Comparison of ENCODE assay signal across 8 mouse cellular contexts in the genomic region with DNA sequence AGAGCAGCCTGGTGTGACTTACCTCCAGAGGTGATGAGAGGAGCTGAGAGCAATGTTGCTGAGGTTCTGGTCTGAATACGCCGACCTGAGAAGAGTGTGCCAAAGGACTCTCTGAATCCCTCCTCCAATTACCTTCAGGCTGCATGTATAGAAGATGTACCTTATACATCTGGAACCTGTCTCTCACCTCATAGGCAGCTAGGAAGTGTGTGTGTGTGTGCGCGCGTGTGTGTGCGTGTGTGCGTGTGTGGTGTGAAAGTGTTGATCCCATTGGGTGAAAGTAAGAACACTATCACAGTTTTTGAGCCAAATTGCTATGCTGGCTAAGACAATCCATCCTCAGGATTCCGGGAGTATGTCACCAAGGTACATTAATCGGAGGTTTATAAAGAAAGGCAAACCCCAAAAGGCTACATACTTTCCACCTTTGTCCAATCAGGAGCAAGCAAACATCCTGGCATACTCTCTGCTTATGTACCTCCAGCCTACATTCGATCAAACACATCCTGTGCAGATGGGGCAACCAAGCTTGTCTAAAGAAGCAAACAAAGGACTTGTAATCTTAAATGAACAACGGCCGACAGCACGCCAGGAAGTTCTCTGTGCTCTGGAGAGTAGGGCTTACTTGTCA. TPM values are rescaled to one million over a fixed set of nuclear protein-coding genes. Genes with fewer than 3 reads are reported as not detected.
DNase-seq lines count a peak whose midpoint lies in the region; ATAC-seq and TF ChIP-seq lines count a peak whose summit lies in the region.

TSS of gene Pecam1 (minus strand) at position 508 of the 631 bp plus-strand sequence.

- peak within 1 kb of the TSS; percentile 93 for H3K27ac ChIP-seq in bone marrow, adult 2 months (ENCODE audit: control insufficient read depth, insufficient read depth, low read depth, low read length, poor library complexity)
- no peak within 1 kb of the TSS; the same call in 1 of the 2 replicates for H3K27ac ChIP-seq in heart, adult 2 months
- H3K27ac ChIP-seq in midbrain, embryonic 11.5 days (ENCODE audit: low read depth, low read length) = no peak within 1 kb of the TSS

- H3K4me2 ChIP-seq in midbrain, embryonic 11.5 days = no peak within 1 kb of the TSS

- peaks cover 6% of the 10 kb centered on the region; the same call in 1 of the 2 replicates for H3K4me1 ChIP-seq in bone marrow, adult 2 months (ENCODE audit: control insufficient read depth, insufficient read depth, low read length)
- H3K4me1 ChIP-seq in heart, adult 2 months (ENCODE audit: control insufficient read depth, insufficient read depth, low read length) = no peaks in the 10 kb centered on the region
- no peaks in the 10 kb centered on the region for H3K4me1 ChIP-seq in midbrain, embryonic 11.5 days (ENCODE audit: control insufficient read depth, insufficient read depth, low read length)

- no peaks in the 10 kb centered on the region for H3K36me3 ChIP-seq in heart, adult 2 months (ENCODE audit: control insufficient read depth, insufficient read depth, low read length)
- no peaks in the 10 kb centered on the region for H3K36me3 ChIP-seq in midbrain, embryonic 11.5 days (ENCODE audit: control insufficient read depth, insufficient read depth, low read length)

- no peak within 1 kb of the TSS for H3K9ac ChIP-seq in heart, adult 2 months (ENCODE audit: low read depth, low read length)
- no peak within 1 kb of the TSS for H3K9ac ChIP-seq in midbrain, embryonic 11.5 days (ENCODE audit: low read length)

- no peaks in the 10 kb centered on the region for H3K27me3 ChIP-seq in heart, adult 2 months (ENCODE audit: control insufficient read depth, insufficient read depth, low read length)
- H3K27me3 ChIP-seq in midbrain, embryonic 11.5 days (ENCODE audit: control insufficient read depth, insufficient read depth, low read length) = no peaks in the 10 kb centered on the region

- 5% methylated on average over 13 of the region's 13 CpGs for WGBS in bone marrow, adult 2 months
- whole genome bisulfite sequencing in heart, adult 2 months = 63% methylated on average over 13 of the region's 13 CpGs
- 90% methylated on average over 13 of the region's 13 CpGs for WGBS in midbrain, embryonic 11.5 days

- no peaks in the 10 kb centered on the region for H3K9me3 ChIP-seq in midbrain, embryonic 11.5 days (ENCODE audit: control insufficient read depth, low read length)

- no peak for TF ChIP-seq POLR2A in bone marrow, adult 2 months (IDR thresholded peaks at IDR 0.05; ENCODE audit: borderline replicate concordance, control insufficient read depth, low read depth, low read length)
- no peak for TF ChIP-seq POLR2A in heart, adult 2 months (IDR thresholded peaks at IDR 0.05; ENCODE audit: insufficient read depth, low read depth, low read length)

- no peak for TF ChIP-seq EP300 in heart, adult 2 months (IDR thresholded peaks at IDR 0.05; ENCODE audit: insufficient read depth, low read depth, low read length)

- H3K79me2 ChIP-seq in heart, adult 2 months (replicated peaks; ENCODE audit: control insufficient read depth, insufficient read depth, low read length) = no peaks in the 10 kb centered on the region

- ATAC-seq in midbrain, embryonic 11.5 days (ENCODE audit: low FRiP score) = no peak

- peak; percentile 79 for DNase-seq in heart, adult 11 months
- no peak for DNase-seq in heart, adult 9 months (ENCODE audit: low spot score in 2 of 2)
- no peak for DNase-seq in heart, adult 2 months
- no peak for DNase-seq in layer of hippocampus, postnatal 10 days (ENCODE audit: low spot score in 2 of 2)
- no peak for DNase-seq in midbrain, embryonic 11.5 days (ENCODE audit: low spot score, missing footprints)
- DNase-seq in thymus, postnatal 36 days = peak; percentile 57 to 72
- no peak for DNase-seq in urinary bladder, postnatal 25 days (ENCODE audit: low spot score)

- intact Hi-C loops in heart, adult 2 months (cut with DNase I) = no loop called here

- TF ChIP-seq CTCF in bone marrow, adult 2 months (IDR thresholded peaks at IDR 0.05; ENCODE audit: control insufficient read depth, insufficient read depth, low read length) = no peak
- no peak for TF ChIP-seq CTCF in heart, adult 2 months (IDR thresholded peaks at IDR 0.05)

- peak within 1 kb of the TSS; percentile 89 for H3K4me3 ChIP-seq in bone marrow, adult 2 months (replicated peaks; ENCODE audit: control insufficient read depth, low read depth, low read length)
- H3K4me3 ChIP-seq in heart, adult 2 months = no peak within 1 kb of the TSS
- H3K4me3 ChIP-seq in midbrain, embryonic 11.5 days (ENCODE audit: low read depth, low read length) = no peak within 1 kb of the TSS

RNA-seq across cellular contexts. Expression of gene Pecam1, which starts in this region (rescaled TPM):
- polyA plus RNA-seq in bone marrow, adult 2 months (2011; ENCODE audit: insufficient read depth, insufficient read length, low replicate concordance, missing spikeins) = 21.7 and 33.5 TPM in 2 replicates
- 100 to 1,000 TPM; 114 to 123 TPM for total RNA-seq in heart, adult 2 months (2021)
- polyA plus RNA-seq in heart, adult 2 months (2012; rRNA removed) = 78.3 and 130 TPM in 2 replicates
- total RNA-seq in layer of hippocampus, postnatal 10 days (2021) = 10 to 100 TPM; 18.5 to 19.7 TPM
- 19.8 and 21.5 TPM in 2 replicates for polyA plus RNA-seq in midbrain, embryonic 11.5 days (2014; fragmentation: Nextera tagmentation; extraction: Ambion mirVana)

Comparison
In these comparisons a context has a peak if more than half of its experiments do, and no peak if none do; other contexts are left out.
1. RNA of gene Pecam1 (total RNA-seq): 114 to 123 TPM in heart, adult 2 months; 18.5 to 19.7 TPM in layer of hippocampus, postnatal 10 days; every median in the first group is over 4 times any median in the second.
2. DNase-seq: peak in heart, adult 11 months (single experiment) and thymus, postnatal 36 days (2 of 2); none in heart, adult 9 months (0 of 2), heart, adult 2 months (0 of 2), layer of hippocampus, postnatal 10 days (0 of 2), midbrain, embryonic 11.5 days (single experiment) and urinary bladder, postnatal 25 days (single experiment).